Mouse (Mus musculus) heart, adult 2 months (tissue): ENCODE results near the gene Lyrm2. TPM values are rescaled to one million over a fixed set of nuclear protein-coding genes. Genes with fewer than 3 reads are reported as not detected.

Experiments used
- DNase-seq, 2 experiments: peaks; one replicate each; pipeline ENCODE4 v3.0.0; 2021
- H3K27ac ChIP-seq: fragments of 200-600 bp; 2 replicates; pipeline ENCODE4 v1.8.1; 2022
- H3K27me3 ChIP-seq: fragments of 200-500 bp; 2 replicates; pipeline ENCODE4 v1.6.1; 2012; ENCODE audit warnings: mild to moderate bottlenecking, low read length, inconsistent platforms, mixed read lengths; ENCODE audit not compliant: control insufficient read depth, insufficient read depth
- H3K36me3 ChIP-seq: fragments of 200-500 bp; 2 replicates; pipeline ENCODE4 v1.6.1; 2012; ENCODE audit warnings: low read length, inconsistent platforms; ENCODE audit not compliant: control insufficient read depth, insufficient read depth
- H3K4me1 ChIP-seq: fragments of 200-500 bp; 2 replicates; pipeline ENCODE4 v1.6.1; 2011; ENCODE audit warnings: low read length; ENCODE audit not compliant: control insufficient read depth, insufficient read depth
- H3K4me3 ChIP-seq: fragments of 200-600 bp; 2 replicates; pipeline ENCODE4 v1.8.1; 2022
- H3K79me2 ChIP-seq: fragments of 200-500 bp; replicated peaks from 2 replicates; pipeline ENCODE4 v1.6.1; 2012; ENCODE audit warnings: mild to moderate bottlenecking, inconsistent platforms, low read length, moderate library complexity, mixed read lengths; ENCODE audit not compliant: control insufficient read depth, insufficient read depth
- H3K9ac ChIP-seq: fragments of 200-500 bp; 2 replicates; pipeline ENCODE4 v1.6.1; 2012; ENCODE audit warnings: low read depth, mild to moderate bottlenecking, control low read depth, inconsistent platforms, low read length, mixed read lengths
- CTCF ChIP-seq: fragments of 200-600 bp; IDR thresholded peaks from 2 replicates; pipeline ENCODE4 v1.8.1; 2022; ENCODE audit warnings: antibody characterized with exemption, mild to moderate bottlenecking, moderate library complexity
- EP300 ChIP-seq: fragments of 200-500 bp; IDR thresholded peaks from 2 replicates; pipeline ENCODE4 v1.6.1; 2011; ENCODE audit warnings: low read depth, low read length, control low read depth; ENCODE audit not compliant: insufficient read depth
- POLR2A ChIP-seq: fragments of 200-500 bp; IDR thresholded peaks from 2 replicates; pipeline ENCODE4 v1.6.1; 2011; ENCODE audit warnings: mild to moderate bottlenecking, low read depth, low read length, control low read depth; ENCODE audit not compliant: insufficient read depth
- WGBS: fragments of 180-500 bp; shearing (Covaris S2); methylation state at CpG from one replicate; pipeline ENCODE4 v1.1.7; 2018; 5-methylcytosine and 5-hydroxymethylcytosine counted together
- intact Hi-C: fragments of 180-260 bp; cut with DNase I; formaldehyde crosslinking; loops from one replicate; pipeline ENCODE4 v1.15.1; 2025
- polyA plus RNA-seq: library from polyadenylated mRNA; depleted of rRNA; stranded (reverse); fragments of >200 nt; gene quantifications from 2 replicates; pipeline ENCODE4 v1.2.3, GENCODE M21; 2012
- total RNA-seq, 2 experiments: library from RNA; stranded (reverse); gene quantifications; 2 replicates each; pipeline ENCODE4 v1.2.3; 2021

Lyrm2 gene
- total and polyA plus RNA-seq, 3 experiments, result 16.1 to 34.4 (median 34.4) TPM

- no peaks in the 10 kb centered on the region for H3K4me1 ChIP-seq
- H3K36me3 ChIP-seq, result no peaks in the 10 kb centered on the region
- no peaks in the 10 kb centered on the region for H3K79me2 ChIP-seq
- H3K27ac ChIP-seq, result no peak overlapping the region
- intact Hi-C loops, result no loop called here
- TF ChIP-seq EP300 (no peak), CTCF (no peak), POLR2A (no peak)
- no peak overlapping the region for H3K4me3 ChIP-seq
- DNase-seq, result no peak
- WGBS, result 95% methylated on average over 3 of the region's 3 CpGs
- no peak overlapping the region for H3K9ac ChIP-seq
- no peaks in the 10 kb centered on the region for H3K27me3 ChIP-seq
These were observed 20.6 kb downstream of the Lyrm2 start for GRCm38 (mm10) chr4:32820676-32821075.

GRCm38 (mm10) chr4:32824254-32824653, 24.2 kb downstream of the Lyrm2 start:
- Histone ChIP-seq H3K27ac (no peak overlapping the region), H3K36me3 (no peaks in the 10 kb centered on the region), H3K27me3 (no peaks in the 10 kb centered on the region), H3K79me2 (no peaks in the 10 kb centered on the region), H3K4me3 (no peak overlapping the region), H3K4me1 (no peaks in the 10 kb centered on the region), H3K9ac (no peak overlapping the region)
- 71% methylated on average over 8 of the region's 8 CpGs for WGBS
- DNase-seq, result no peak
- intact Hi-C loops, result no loop called here
- TF ChIP-seq CTCF (no peak), EP300 (no peak), POLR2A (no peak)

- TF ChIP-seq CTCF (no peak), POLR2A (no peak)
- peak in 1 of 2 experiments; percentile 48 for DNase-seq
- H3K36me3 ChIP-seq, result no peaks in the 10 kb centered on the region
- no peak overlapping the region for H3K27ac ChIP-seq
- no peak overlapping the region for H3K9ac ChIP-seq
- WGBS, result 55% methylated on average over 7 of the region's 7 CpGs
- no peak overlapping the region for H3K4me3 ChIP-seq
- intact Hi-C loops, result no loop called here
- no peaks in the 10 kb centered on the region for H3K27me3 ChIP-seq
- H3K4me1 ChIP-seq, result no peaks in the 10 kb centered on the region
- H3K79me2 ChIP-seq, result no peaks in the 10 kb centered on the region
These were observed 26.9 kb downstream of the Lyrm2 start for GRCm38 (mm10) chr4:32826925-32827324.

GRCm38 (mm10) chr4:32828385-32829077, 28.5 kb downstream of the Lyrm2 start:
- Histone ChIP-seq H3K4me1 (no peaks in the 10 kb centered on the region), H3K27ac (no peak overlapping the region), H3K79me2 (no peaks in the 10 kb centered on the region), H3K36me3 (no peaks in the 10 kb centered on the region), H3K27me3 (no peaks in the 10 kb centered on the region), H3K9ac (no peak overlapping the region), H3K4me3 (no peak overlapping the region)
- intact Hi-C loops, result no loop called here
- WGBS, result 77% methylated on average over 10 of the region's 10 CpGs
- no peak for TF ChIP-seq CTCF
- TF ChIP-seq EP300, result no peak
- no peak for TF ChIP-seq POLR2A
- no peak for DNase-seq

GRCm38 (mm10) chr4:32829316-32829715, 29.3 kb downstream of the Lyrm2 start:
- WGBS, result 58% methylated on average over 10 of the region's 10 CpGs
- Histone ChIP-seq H3K4me1 (no peaks in the 10 kb centered on the region), H3K27ac (no peak overlapping the region), H3K79me2 (no peaks in the 10 kb centered on the region), H3K9ac (no peak overlapping the region), H3K36me3 (no peaks in the 10 kb centered on the region), H3K27me3 (no peaks in the 10 kb centered on the region), H3K4me3 (no peak overlapping the region)
- intact Hi-C loops, result no loop called here
- TF ChIP-seq EP300 (no peak), CTCF (no peak), POLR2A (no peak)
- no peak for DNase-seq

GRCm38 (mm10) chr4:32833494-32834282, 33.6 kb downstream of the Lyrm2 start:
- Histone ChIP-seq H3K4me3 (peak overlapping the region; percentile 7; the same call in 1 of the 2 replicates), H3K4me1 (no peaks in the 10 kb centered on the region), H3K27me3 (no peaks in the 10 kb centered on the region), H3K27ac (no peak overlapping the region), H3K36me3 (no peaks in the 10 kb centered on the region), H3K79me2 (no peaks in the 10 kb centered on the region), H3K9ac (peak overlapping the region; percentile 52)
- intact Hi-C loops, result no loop called here
- no peak for TF ChIP-seq EP300
- TF ChIP-seq POLR2A, result no peak
- TF ChIP-seq CTCF, result no peak
- DNase-seq, result no peak
- 42% methylated on average over 17 of the region's 17 CpGs for WGBS
